Mouse (Mus musculus) myocyte (in vitro differentiated cells): Measurements from ENCODE around the gene Dchs2.

ENCODE experiments used
- CEBPB ChIP-seq: IDR thresholded peaks from 2 replicates; pipeline ENCODE4 v1.6.1; 2011; ENCODE audit warnings: mild to moderate bottlenecking, moderate library complexity; ENCODE audit not compliant: poor library complexity, insufficient read depth, severe bottlenecking
- MYOD1 ChIP-seq, 3 experiments: IDR thresholded peaks; one replicate each; pipeline ENCODE4 v1.6.1; 2011; ENCODE audit warnings: control low read depth in 2 of 3, low read depth in 2 of 3, mild to moderate bottlenecking in 2 of 3, moderate library complexity in 1 of 3; ENCODE audit not compliant: insufficient read length in 2 of 3, control insufficient read depth in 1 of 3
- MYOG ChIP-seq, 3 experiments: IDR thresholded peaks; one replicate each; pipeline ENCODE4 v1.6.1; 2011; ENCODE audit warnings: control low read depth in 2 of 3, low read depth in 2 of 3, mild to moderate bottlenecking in 2 of 3; ENCODE audit not compliant: insufficient read length in 2 of 3, control insufficient read depth in 1 of 3, insufficient read depth in 1 of 3
- POLR2A ChIP-seq: IDR thresholded peaks from one replicate; pipeline ENCODE4 v1.6.1; 2011; ENCODE audit warnings: low read depth, mild to moderate bottlenecking, control low read depth, moderate library complexity; ENCODE audit not compliant: insufficient read length
- POLR2AphosphoS2 ChIP-seq: IDR thresholded peaks from one replicate; pipeline ENCODE4 v1.6.1; 2011; ENCODE audit warnings: low read depth, control low read depth; ENCODE audit not compliant: insufficient read length
- USF1 ChIP-seq: IDR thresholded peaks from one replicate; pipeline ENCODE4 v1.6.1; 2011; ENCODE audit warnings: low read depth, mild to moderate bottlenecking, control low read depth, moderate library complexity

DNA sequence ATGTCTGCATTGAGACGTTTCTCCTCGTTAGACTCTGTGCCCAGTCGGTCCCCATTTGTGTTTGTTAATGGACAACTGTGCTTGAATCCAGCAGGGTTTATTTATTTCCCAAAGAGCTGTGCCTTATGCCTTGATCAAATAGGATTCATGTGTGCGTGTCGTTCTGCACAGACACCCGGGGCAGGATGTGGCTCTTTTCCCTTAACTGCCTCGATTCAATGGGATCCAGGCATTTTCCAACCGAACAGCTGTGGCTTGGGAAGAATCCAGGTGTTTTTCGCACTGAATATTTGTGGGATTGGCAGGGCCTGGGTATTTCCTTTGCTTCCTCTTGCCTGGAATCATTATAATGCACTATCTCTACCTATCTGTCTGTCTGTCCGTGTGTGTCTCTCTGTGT is 10.2 kb upstream of the Dchs2 start:
- TF ChIP-seq USF1, result no peak
- TF ChIP-seq POLR2AphosphoS2, result no peak
- TF ChIP-seq POLR2A, result no peak
- no peak for TF ChIP-seq CEBPB
- TF ChIP-seq MYOG (IDR thresholded peaks at IDR 0.05; ENCODE audit: control insufficient read depth in 1 of 3, insufficient read depth in 1 of 3, insufficient read length in 2 of 3, low read depth in 2 of 3), result no peak
- no peak for TF ChIP-seq MYOD1 (IDR thresholded peaks at IDR 0.05; ENCODE audit: control insufficient read depth in 1 of 3, insufficient read length in 2 of 3, low read depth in 2 of 3)
